Mouse (Mus musculus): Measurements from ENCODE around the gene Gli3.

Gli3 gene

DNA sequence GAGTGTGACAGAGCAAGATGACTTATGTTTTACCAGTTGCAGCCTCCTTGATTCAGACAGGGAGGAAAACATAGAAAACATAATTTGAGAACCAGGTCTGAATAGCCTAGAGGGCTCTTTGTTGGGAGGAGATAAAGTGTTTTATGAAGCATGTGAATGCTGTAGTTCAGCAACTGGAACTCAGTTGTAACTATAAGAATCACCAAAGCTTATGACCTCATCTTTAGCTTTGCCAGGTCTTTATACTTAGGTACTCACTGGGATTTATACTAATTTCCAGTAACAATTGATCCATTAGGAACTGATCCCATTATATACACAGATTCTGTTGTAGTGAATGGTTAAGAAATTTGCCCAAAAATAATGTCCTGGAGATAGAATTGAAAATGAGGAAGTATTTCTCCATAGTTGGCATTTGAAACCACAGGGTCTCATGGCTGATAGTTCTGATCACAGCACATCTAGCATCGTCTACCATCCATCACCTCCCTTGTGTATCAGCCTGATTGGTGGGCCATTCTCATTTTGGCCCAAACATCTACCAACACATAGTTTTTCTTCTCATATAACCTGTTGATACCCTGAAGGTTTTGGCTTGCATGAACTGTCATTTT is 259.8 kb downstream of the Gli3 start:
- DNase-seq (ENCODE audit: low spot score) = no peak

DNA sequence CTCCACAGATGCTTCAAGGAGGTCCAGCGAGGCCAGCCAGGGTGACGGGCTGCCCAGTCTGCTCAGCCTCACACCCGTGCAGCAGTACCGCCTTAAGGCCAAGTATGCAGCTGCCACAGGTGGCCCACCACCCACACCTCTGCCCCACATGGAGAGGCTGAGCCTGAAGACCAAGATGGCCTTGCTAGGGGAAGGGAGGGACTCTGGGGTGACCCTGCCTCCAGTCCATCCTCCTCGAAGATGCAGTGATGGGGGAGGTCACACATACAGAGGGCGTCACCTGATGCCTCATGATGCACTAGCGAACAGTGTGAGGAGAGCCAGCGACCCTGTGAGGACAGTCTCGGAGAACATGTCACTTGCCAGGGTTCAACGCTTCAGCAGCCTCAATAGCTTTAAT is 261.7 kb downstream of the Gli3 start:
- no peak for DNase-seq (ENCODE audit: low spot score)

- DNase-seq (ENCODE audit: low spot score) = peak; percentile 36
These were observed 278.7 kb downstream of the Gli3 start for GRCm38 (mm10) chr13:15741771-15742170.

DNA sequence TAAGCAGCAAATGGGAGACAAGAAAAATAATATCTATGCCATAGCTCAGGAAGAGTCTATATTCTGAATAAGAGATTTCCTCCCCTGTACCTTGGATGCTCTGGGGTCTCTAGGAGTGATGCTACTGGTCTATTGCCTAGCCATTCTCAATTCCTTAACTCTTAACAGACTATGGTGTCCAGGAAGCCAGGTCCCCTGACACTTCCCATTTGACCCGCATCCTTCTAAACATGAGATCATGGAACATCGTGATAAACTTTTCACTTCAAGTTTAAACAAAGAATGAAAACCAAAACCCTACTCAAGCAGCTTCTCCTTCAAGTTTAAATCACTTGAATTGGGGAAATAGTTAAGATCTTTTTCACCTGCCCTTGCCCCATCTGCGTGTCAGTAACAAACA is 279.3 kb downstream of the Gli3 start:
- DNase-seq (ENCODE audit: low spot score) = no peak

- DNase-seq (ENCODE audit: low spot score) = no peak
These were observed 279.7 kb downstream of the Gli3 start for GRCm38 (mm10) chr13:15742777-15743176.

DNA sequence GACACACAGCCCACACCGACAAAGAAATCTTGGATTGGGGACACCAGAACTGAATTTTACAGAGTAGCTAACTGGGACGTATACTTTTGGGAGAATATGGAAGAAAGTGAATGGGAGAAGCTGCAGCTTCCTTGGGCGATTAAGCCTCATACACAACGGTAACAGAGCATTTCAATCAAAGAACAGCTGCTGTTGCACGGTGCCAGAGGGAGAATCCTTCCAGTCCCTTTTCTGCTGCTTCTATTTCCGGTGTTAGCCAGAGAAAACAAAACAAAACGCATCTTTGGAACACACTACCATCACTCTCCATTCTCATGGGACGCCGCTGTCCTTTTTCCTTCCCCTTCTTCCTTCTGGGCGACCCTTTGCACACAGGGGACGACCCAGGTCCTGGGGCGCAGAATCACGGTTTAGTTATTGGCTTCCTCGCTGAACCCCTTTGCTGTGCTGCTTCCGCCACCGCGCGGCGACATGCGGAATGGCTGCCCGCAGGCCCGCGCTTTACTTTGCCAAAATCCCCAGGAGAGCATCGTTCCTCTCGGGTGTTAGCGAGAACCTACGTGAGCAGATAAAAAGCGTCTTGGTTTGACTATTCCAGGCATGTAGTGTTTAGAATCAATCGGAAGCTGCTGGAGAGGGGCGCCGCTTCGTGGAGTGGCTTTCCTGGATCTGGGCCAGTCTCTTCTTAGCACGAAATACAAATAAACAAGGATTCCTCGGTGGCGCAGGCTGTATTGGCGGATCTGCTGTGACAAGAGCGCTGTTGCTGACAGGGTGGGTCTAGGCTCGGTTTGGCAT is 296.0 kb downstream of the Gli3 start:
- DNase-seq (ENCODE audit: low spot score) = peak; percentile 33

GRCm38 (mm10) chr13:15759633-15760441 is 296.8 kb downstream of the Gli3 start:
- no peak for DNase-seq (ENCODE audit: low spot score)

DNA sequence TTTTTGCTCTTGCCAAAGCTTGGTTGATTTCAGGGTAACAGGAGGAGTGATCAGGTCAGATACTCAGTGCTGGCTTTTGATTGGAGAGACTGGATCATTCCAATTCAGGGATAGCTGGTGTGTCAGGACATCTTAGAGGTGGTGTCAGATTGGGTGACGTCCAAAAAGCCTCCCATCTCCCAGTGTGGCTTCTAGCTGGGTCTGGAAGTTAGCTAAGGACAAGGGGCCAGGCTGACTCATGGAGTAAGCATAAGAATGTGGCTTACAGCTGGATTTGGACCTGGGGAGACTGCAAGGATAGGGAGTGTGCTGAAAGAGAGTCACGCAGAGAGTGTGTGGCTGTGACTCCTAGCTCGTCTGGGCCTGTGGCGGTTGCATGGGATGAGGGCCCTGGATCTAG is 299.3 kb downstream of the Gli3 start:
- no peak for DNase-seq (ENCODE audit: low spot score)

DNA sequence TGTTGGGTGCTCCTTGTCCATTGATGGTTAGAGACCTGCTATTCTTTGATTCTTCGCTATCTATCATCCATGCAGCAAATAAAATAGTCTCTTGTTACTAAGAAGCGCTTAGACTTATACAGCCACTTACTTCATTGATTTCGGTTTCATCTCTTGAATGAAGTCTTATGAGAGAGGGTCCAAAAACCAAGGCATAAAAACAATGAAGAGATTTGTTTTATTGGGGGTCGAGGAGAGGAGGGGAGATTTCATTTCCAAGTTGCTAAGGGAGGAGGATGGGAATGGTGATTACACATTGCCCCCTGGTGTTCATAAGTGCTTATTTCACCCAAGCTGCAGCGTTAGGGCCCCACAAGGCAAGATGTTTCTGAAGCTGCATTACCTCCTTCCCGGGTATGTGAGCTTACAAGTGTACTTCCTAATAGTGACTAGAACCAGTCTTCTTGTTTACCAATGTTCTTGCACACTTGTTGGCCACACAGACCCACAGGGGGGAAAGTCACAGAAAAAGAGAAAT is 299.9 kb downstream of the Gli3 start:
- DNase-seq (ENCODE audit: low spot score) = no peak

DNA sequence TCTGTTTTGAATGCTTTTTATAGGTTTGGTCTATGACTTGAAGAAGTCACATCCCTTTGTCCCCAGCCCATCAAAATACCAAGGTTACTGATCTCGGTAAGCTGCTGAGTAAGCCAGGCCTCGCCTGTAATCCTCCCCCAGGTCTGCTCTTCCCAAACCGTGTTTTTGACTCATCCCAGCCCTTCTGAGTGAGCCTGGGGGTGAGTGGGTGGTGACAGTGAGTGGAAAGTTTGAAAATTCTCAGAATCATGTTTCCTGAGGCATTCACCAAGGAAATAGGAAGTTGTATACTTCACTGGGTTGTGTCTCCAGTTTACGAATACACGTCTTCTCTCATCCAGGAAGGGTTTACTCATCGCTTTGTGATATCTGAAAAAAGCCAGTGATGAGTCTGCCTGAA is 314.6 kb downstream of the Gli3 start:
- DNase-seq (ENCODE audit: low spot score) = no peak
